Comparison of ENCODE assay signal across 17 mouse cellular contexts in the genomic region with DNA sequence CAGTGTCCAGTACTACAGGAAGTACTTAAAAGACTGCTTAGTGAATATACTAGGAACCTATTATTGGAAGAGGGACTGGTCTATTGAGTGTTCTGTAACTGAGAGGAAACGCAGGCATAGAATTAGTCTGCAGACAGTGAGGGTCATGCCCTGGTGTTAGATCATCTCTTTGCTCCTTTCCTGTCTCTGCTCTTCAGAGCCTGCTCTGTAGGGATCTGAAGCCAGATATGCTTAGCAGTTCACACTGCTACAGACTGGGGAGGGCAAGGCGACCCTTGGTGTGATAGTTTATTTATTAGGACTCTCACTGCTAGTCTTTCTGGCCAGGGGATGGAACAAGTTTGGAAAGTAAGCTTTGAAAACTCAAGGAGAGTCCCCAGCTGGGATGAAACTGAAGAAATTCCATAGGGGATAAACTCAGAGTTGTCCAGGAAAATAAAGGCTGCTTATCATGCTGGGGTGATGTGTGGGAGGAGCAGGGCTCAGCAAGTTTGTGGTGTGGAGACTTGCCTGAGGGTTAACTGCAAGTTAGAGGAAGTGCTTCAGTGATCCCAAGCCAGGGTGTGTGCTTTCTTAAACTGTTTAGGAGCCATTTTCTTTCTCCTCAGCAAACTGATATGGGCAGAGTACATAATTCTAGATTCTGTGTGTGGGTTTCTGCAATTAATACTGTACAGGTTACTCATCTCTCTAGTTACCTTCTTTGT. TPM values are rescaled to one million over a fixed set of nuclear protein-coding genes. Genes with fewer than 3 reads are reported as not detected.
DNase-seq lines count a peak whose midpoint lies in the region; ATAC-seq lines count a peak whose summit lies in the region.
"Had no signal": no experiment of that assay in that cellular context is flagged by ENCODE, and none has a peak within 500 bp of the region (broad histone marks: within the 10 kb centered on the region; RNA-seq: fewer than 3 reads in every experiment).

No protein-coding gene starts in this region.

- DNase-seq in heart, adult 9 months (ENCODE audit: low spot score in 2 of 2), result peak; percentile 16 to 26
- DNase-seq in heart, postnatal 4 days, result no peak
- DNase-seq in kidney, postnatal 10 days, result peak; percentile 22
- no peak for DNase-seq in kidney, postnatal 25 days
- peak; percentile 53 for DNase-seq in 416B (ENCODE audit: low read depth)
- DNase-seq in Muller cell, postnatal 12 days (ENCODE audit: inconsistent ontology term), result no peak
- DNase-seq in natural killer cell, adult 2 months (ENCODE audit: low spot score in 2 of 2), result no peak
- DNase-seq: cerebellum, adult 11 months; forebrain, postnatal 0 days; heart, postnatal 14 days; layer of hippocampus, adult 9-11 months; liver had no signal

- ATAC-seq in hematopoietic stem cell, adult 5-6 weeks (replicated peaks in 1 of 2; ENCODE audit: insufficient read depth in 1 of 2, low FRiP score in 2 of 2, low TSS enrichment in 1 of 2, low read depth in 1 of 2, poor library complexity in 2 of 2, severe bottlenecking in 2 of 2), result peak; percentile 33 to 65; a peak in 1 of 4 replicates
- ATAC-seq: forebrain, postnatal 0 days; inflammation-experienced regulatory T-cells, adult 6 months; midbrain, embryonic 16.5 days had no signal

RNA-seq across cellular contexts. Expression of gene P2ry14, which starts 16.7 kb away (rescaled TPM):
- total RNA-seq in heart, postnatal 4 days (2021), result 1 to 10 TPM; 1.4 to 1.6 TPM
- 53.2 and 54.7 TPM in 2 replicates for total RNA-seq in hematopoietic stem cell, adult 5-6 weeks (2017)

RNA-seq across cellular contexts. Expression of gene Gpr87, which starts 24.8 kb away (rescaled TPM):
- total RNA-seq in heart, postnatal 4 days (2021), result not detected
- total RNA-seq in hematopoietic stem cell, adult 5-6 weeks (2017), result not detected in 2 replicates
- total RNA-seq: forebrain, postnatal 0 days; gastrocnemius, adult 8-10 months; heart, postnatal 14 days; left cerebral cortex, postnatal 10 days had no signal

RNA-seq across cellular contexts. Expression of gene P2ry13, which starts 40.6 kb away (rescaled TPM):
- total RNA-seq in heart, postnatal 4 days (2021), result under 1 TPM; 0.29 to 0.57 TPM
- total RNA-seq in hematopoietic stem cell, adult 5-6 weeks (2017), result 2.0 and 4.9 TPM in 2 replicates

Comparison
In these comparisons a context has a peak if more than half of its experiments do, and no peak if none do; other contexts are left out.
1. DNase-seq: peak in heart, adult 9 months (2 of 2), kidney, postnatal 10 days (single experiment) and 416B (single experiment); none in heart, postnatal 4 days (single experiment), kidney, postnatal 25 days (0 of 2), Muller cell, postnatal 12 days (single experiment) and natural killer cell, adult 2 months (0 of 2).
2. RNA of gene P2ry14, which starts 16.7 kb away (total RNA-seq): 53.2 to 54.7 TPM in hematopoietic stem cell, adult 5-6 weeks; 1.4 to 1.6 TPM in heart, postnatal 4 days; every median in the first group is over 10 times any median in the second.